17 mouse cellular contexts compared by ENCODE assay signal in the genomic region with DNA sequence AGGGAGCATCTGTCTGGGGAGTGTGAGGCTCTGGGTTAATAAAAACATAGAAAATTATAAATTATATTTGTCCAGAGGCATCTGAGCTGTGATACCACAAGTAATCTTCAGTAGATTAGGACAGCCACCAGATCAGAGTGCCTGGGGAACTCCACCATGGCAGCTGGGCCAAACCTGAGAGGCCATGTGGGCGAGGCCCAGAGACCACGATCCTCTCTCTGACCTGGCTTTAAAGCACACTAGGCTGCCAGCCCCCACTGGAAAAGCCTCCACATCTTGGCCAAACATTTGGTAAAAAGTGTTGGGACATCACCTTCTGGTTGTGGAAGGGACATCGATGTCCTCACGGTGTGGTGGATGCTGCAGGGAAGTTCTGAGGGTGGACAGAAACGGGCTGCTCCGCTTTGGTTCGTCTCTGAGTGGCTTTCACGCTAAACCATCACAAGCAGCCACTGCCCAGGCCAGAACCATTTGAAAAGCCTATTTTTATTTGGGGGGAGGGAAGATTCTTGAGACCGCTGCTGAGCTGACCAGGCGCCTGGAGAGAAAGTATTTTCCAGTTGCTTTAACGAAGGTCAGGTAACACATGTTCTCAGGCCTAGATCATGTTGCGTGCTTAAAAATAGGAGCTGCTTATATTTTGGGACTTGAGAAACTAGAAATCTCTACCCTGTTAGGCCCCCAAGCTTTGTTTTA. TPM values are rescaled to one million over a fixed set of nuclear protein-coding genes. Genes with fewer than 3 reads are reported as not detected.
DNase-seq lines count a peak whose midpoint lies in the region; ATAC-seq and TF ChIP-seq lines count a peak whose summit lies in the region.
"Had no signal": no experiment of that assay in that cellular context is flagged by ENCODE, and none has a peak within 500 bp of the region (broad histone marks: within the 10 kb centered on the region; RNA-seq: fewer than 3 reads in every experiment).

No protein-coding gene starts in this region.

- peak; percentile 54 for DNase-seq in gastrocnemius, adult 18-20 months (ENCODE audit: low spot score)
- no peak for DNase-seq in gastrocnemius, postnatal 4 days (ENCODE audit: low spot score in 2 of 2)
- DNase-seq in lung, postnatal 36 days: no peak
- no peak for DNase-seq in stomach, postnatal 0 days (ENCODE audit: low spot score)
- DNase-seq in embryo, embryonic 10.5 days (ENCODE audit: low spot score): no peak
- no peak for DNase-seq in left cerebral cortex, adult 8-10 months (ENCODE audit: low spot score in 2 of 2)
- DNase-seq: adrenal gland, postnatal 36 days; heart, postnatal 10 days; liver, postnatal 0 days; right cerebral cortex, postnatal 4 days; thymus, adult 18-20 months had no signal

- TF ChIP-seq EP300 in stomach, postnatal 0 days (optimal IDR thresholded peaks at IDR 0.05): no peak

- no peak for TF ChIP-seq CTCF in stomach, postnatal 0 days (IDR thresholded peaks at IDR 0.05; ENCODE audit: low read depth)

- no peak overlapping the region for H3K4me2 ChIP-seq in lung, embryonic 15.5 days
- H3K4me2 ChIP-seq in limb, embryonic 13.5 days (replicated peaks): no peak overlapping the region
- no peak overlapping the region for H3K4me2 ChIP-seq in stomach, postnatal 0 days (replicated peaks; ENCODE audit: low read depth)
- H3K4me2 ChIP-seq: embryonic facial prominence, embryonic 12.5 days; heart, embryonic 11.5 days; hindbrain, embryonic 15.5 days; midbrain, embryonic 11.5 days had no signal

- peaks cover 1% of the 10 kb centered on the region for H3K4me1 ChIP-seq in lung, embryonic 15.5 days
- peaks cover 12% of the 10 kb centered on the region for H3K4me1 ChIP-seq in limb, embryonic 13.5 days
- H3K4me1 ChIP-seq in stomach, postnatal 0 days (replicated peaks; ENCODE audit: control insufficient read depth, insufficient read depth): 0 out of 2 replicates have a peak, but pooled peaks cover 2% of the 10 kb centered on the region
- H3K4me1 ChIP-seq: embryonic facial prominence, embryonic 12.5 days had no signal

- H3K4me3 ChIP-seq in lung, embryonic 15.5 days: no peak overlapping the region
- no peak overlapping the region for H3K4me3 ChIP-seq in limb, embryonic 13.5 days
- H3K4me3 ChIP-seq in stomach, postnatal 0 days (ENCODE audit: low read depth, low read length): no peak overlapping the region
- H3K4me3 ChIP-seq: embryonic facial prominence, embryonic 12.5 days; hindbrain, embryonic 15.5 days had no signal

- H3K9me3 ChIP-seq in lung, embryonic 15.5 days: no peaks in the 10 kb centered on the region
- no peaks in the 10 kb centered on the region for H3K9me3 ChIP-seq in limb, embryonic 13.5 days
- H3K9me3 ChIP-seq in stomach, postnatal 0 days (ENCODE audit: control insufficient read depth, low read length): no peaks in the 10 kb centered on the region
- H3K9me3 ChIP-seq: embryonic facial prominence, embryonic 12.5 days; hindbrain, embryonic 15.5 days had no signal

- no peak overlapping the region for H3K9ac ChIP-seq in lung, embryonic 15.5 days
- H3K9ac ChIP-seq in limb, embryonic 13.5 days: no peak overlapping the region
- H3K9ac ChIP-seq in stomach, postnatal 0 days (ENCODE audit: low read length): no peak overlapping the region
- H3K9ac ChIP-seq: embryonic facial prominence, embryonic 12.5 days; hindbrain, embryonic 15.5 days; liver, postnatal 0 days had no signal

- no peaks in the 10 kb centered on the region for H3K36me3 ChIP-seq in lung, embryonic 15.5 days
- no peaks in the 10 kb centered on the region for H3K36me3 ChIP-seq in limb, embryonic 13.5 days
- H3K36me3 ChIP-seq in stomach, postnatal 0 days (ENCODE audit: control insufficient read depth, insufficient read depth, low read length): no peaks in the 10 kb centered on the region
- H3K36me3 ChIP-seq: embryonic facial prominence, embryonic 12.5 days; hindbrain, embryonic 15.5 days had no signal

- H3K27me3 ChIP-seq in lung, embryonic 15.5 days: no peaks in the 10 kb centered on the region
- H3K27me3 ChIP-seq in limb, embryonic 13.5 days: no peaks in the 10 kb centered on the region
- H3K27me3 ChIP-seq in stomach, postnatal 0 days (ENCODE audit: control insufficient read depth, insufficient read depth, low read length): no peaks in the 10 kb centered on the region
- H3K27me3 ChIP-seq: embryonic facial prominence, embryonic 12.5 days; hindbrain, embryonic 15.5 days had no signal

- H3K27ac ChIP-seq in lung, embryonic 15.5 days: peak overlapping the region; percentile 5; the same call in 1 of the 2 replicates
- H3K27ac ChIP-seq in limb, embryonic 13.5 days: peak overlapping the region; percentile 55; the same call in 1 of the 2 replicates
- H3K27ac ChIP-seq in stomach, postnatal 0 days (replicated peaks): peak overlapping the region; percentile 1; the same call in 1 of the 2 replicates
- H3K27ac ChIP-seq: embryonic facial prominence, embryonic 12.5 days; hindbrain, embryonic 15.5 days had no signal

- no peak for ATAC-seq in lung, embryonic 15.5 days (ENCODE audit: borderline replicate concordance, extremely low read depth, low FRiP score, low TSS enrichment)
- ATAC-seq in limb, embryonic 13.5 days (ENCODE audit: low FRiP score, low read depth): peak; percentile 57; the same call in 1 of the 2 replicates
- ATAC-seq in stomach, postnatal 0 days (ENCODE audit: low FRiP score, low TSS enrichment): no peak

- WGBS in lung, embryonic 15.5 days: 76% methylated on average over 12 of the region's 12 CpGs
- WGBS in limb, embryonic 13.5 days: 54% methylated on average over 12 of the region's 12 CpGs
- 71% methylated on average over 12 of the region's 12 CpGs for WGBS in stomach, postnatal 0 days

RNA-seq across cellular contexts. Expression of gene Kif1b, which starts 6.2 kb away (rescaled TPM):
- total RNA-seq in gastrocnemius, adult 18-20 months (2021): 100 to 1,000 TPM; 255 to 285 TPM
- total RNA-seq in gastrocnemius, postnatal 4 days (2021): 100 to 1,000 TPM; 266 to 283 TPM
- polyA plus RNA-seq in lung, embryonic 15.5 days (2015; fragmentation: Nextera tagmentation; extraction: Ambion mirVana): 34.4 and 36.5 TPM in 2 replicates
- 49.2 and 50.2 TPM in 2 replicates for polyA plus RNA-seq in limb, embryonic 13.5 days (2015; fragmentation: Nextera tagmentation; extraction: Ambion mirVana)
- polyA plus RNA-seq in stomach, postnatal 0 days (2015; fragmentation: Nextera tagmentation; extraction: Ambion mirVana): 18.0 and 23.9 TPM in 2 replicates
- 100 to 1,000 TPM; 419 to 466 (median 440) TPM for total RNA-seq in left cerebral cortex, adult 8-10 months (2022)

Comparison
In these comparisons a context has a peak if more than half of its experiments do, and no peak if none do; other contexts are left out.
1. H3K27ac ChIP-seq: peak in every context shown above with its lines; median percentile 55 in limb, embryonic 13.5 days; 5 in lung, embryonic 15.5 days; 1 in stomach, postnatal 0 days.